Mouse (Mus musculus): ENCODE data around the gene Tex26.

DNA sequence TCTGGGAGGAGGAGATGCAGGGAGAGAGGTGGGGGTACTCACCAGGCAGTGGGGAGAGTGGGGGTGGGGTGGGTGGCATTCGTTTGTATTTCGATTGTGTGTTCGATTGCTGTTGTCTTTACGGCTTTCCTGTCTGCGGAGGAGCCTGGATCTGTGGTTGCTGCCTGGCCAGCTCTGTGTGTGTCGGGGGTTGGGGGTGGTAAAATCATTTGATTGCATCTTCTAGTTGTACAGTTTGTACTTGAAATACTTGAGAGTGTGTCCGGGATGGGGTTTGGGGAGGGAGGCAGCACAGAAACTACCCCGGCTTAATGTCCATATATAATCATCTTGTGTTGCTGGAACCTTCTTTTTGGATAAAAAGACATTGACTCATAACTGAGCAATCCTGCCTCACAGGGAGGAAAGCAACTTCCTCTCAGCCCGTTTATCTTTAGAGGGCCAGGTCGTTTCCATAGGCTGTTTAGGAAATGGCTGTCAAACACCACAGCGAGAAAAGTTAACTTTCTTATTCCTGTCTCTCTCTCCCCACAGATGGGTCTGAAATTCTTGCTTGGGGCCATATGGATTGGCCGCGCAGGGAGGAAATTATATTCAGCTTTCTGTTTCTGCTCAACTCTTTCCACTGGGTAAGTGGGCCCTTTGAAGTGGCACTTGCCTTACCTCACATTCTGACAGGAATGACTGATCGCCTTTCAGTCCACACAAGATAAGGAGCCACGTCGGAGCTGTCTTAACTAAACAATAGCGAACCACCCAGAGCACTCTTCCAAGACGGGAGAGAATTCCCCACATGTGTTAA, 47.7 kb upstream of the Tex26 start:
- no peak for TF ChIP-seq CTCF (IDR thresholded peaks at IDR 0.05; ENCODE audit: borderline replicate concordance, extremely low read depth, insufficient read depth, insufficient read length)
- no peak for TF ChIP-seq POLR2A (IDR thresholded peaks at IDR 0.05; ENCODE audit: borderline replicate concordance, extremely low read depth, insufficient read depth, insufficient read length, poor library complexity, severe bottlenecking)
